Mouse (Mus musculus) right cerebral cortex, adult 18-20 months (tissue): ENCODE measurements at regions not wholly inside any gene's neighbourhood (a gene's known extent, or its start where the extent isn't known, plus 50 kb on each side); places are given as distances from the start of the nearest gene placed in this dataset.
A peak's percentile ranks its signal among the peaks of the same experiment; 100 is the strongest.
"Not testable (repeated sequence)": the region's sequence is repeated elsewhere in the genome, so short reads cannot be mapped to it uniquely, and the experiment has no call there.

ENCODE experiments used
- DNase-seq: peaks from one replicate; pipeline ENCODE4 v3.0.0; 2022; ENCODE audit warnings: mixed read lengths

- no peak for DNase-seq
These were observed 329.8 kb upstream of the Cenpq start for GRCm38 (mm10) chr17:41264512-41265222.

- no peak for DNase-seq
These were observed 326.6 kb upstream of the Cenpq start for GRCm38 (mm10) chr17:41261495-41261894.

GRCm38 (mm10) chr17:41248406-41248805, 313.6 kb upstream of the Cenpq start:
- no peak for DNase-seq

- no peak for DNase-seq
These were observed 292.5 kb upstream of the Cenpq start for GRCm38 (mm10) chr17:41227128-41228014.

- no peak for DNase-seq
These were observed 282.0 kb upstream of the Cenpq start for GRCm38 (mm10) chr17:41216816-41217215.

- DNase-seq: not testable (repeated sequence)
These were observed 264.6 kb upstream of the Cenpq start for GRCm38 (mm10) chr17:41199417-41199816.

- DNase-seq: not testable (repeated sequence)
These were observed 255.5 kb upstream of the Cenpq start for GRCm38 (mm10) chr17:41190371-41190770.

GRCm38 (mm10) chr17:41186691-41187090, 251.8 kb upstream of the Cenpq start:
- not testable (repeated sequence) for DNase-seq

GRCm38 (mm10) chr17:41184751-41185150, 249.9 kb upstream of the Cenpq start:
- DNase-seq: no peak

GRCm38 (mm10) chr17:41153736-41154453, 219.0 kb upstream of the Cenpq start:
- DNase-seq: no peak

- no peak for DNase-seq
These were observed 217.6 kb upstream of the Cenpq start for GRCm38 (mm10) chr17:41152427-41152826.

- DNase-seq: peak; percentile 23
These were observed 209.7 kb upstream of the Cenpq start for GRCm38 (mm10) chr17:41144523-41144922.

- no peak for DNase-seq
These were observed 190.7 kb upstream of the Cenpq start for GRCm38 (mm10) chr17:41125582-41125981.

- DNase-seq: no peak
These were observed 188.1 kb upstream of the Cenpq start for GRCm38 (mm10) chr17:41122939-41123338.

- no peak for DNase-seq
These were observed 169.1 kb upstream of the Cenpq start for GRCm38 (mm10) chr17:41103980-41104379.

GRCm38 (mm10) chr17:41070874-41071273, 136.0 kb upstream of the Cenpq start:
- no peak for DNase-seq
